Mouse (Mus musculus) c-Kit-negative CD71-positive TER-119-positive erythroid progenitor cells, embryonic 14.5 days (primary cell): ENCODE data around the gene Appbp2.
"Not testable (repeated sequence)": the region's sequence is repeated elsewhere in the genome, so short reads cannot be mapped to it uniquely, and the experiment has no call there.

ENCODE experiments used
- DNase-seq: peaks from one replicate; pipeline ENCODE4 v3.0.0-alpha.2; 2013; ENCODE audit warnings: low read depth, low spot score

Gene Appbp2

GRCm38 (mm10) chr11:85163014-85163413 lies 71.9 kb downstream of the Appbp2 start:
- DNase-seq = not testable (repeated sequence)

GRCm38 (mm10) chr11:85157301-85157700 lies 77.6 kb downstream of the Appbp2 start:
- DNase-seq = no peak

GRCm38 (mm10) chr11:85152256-85152930 lies 82.5 kb downstream of the Appbp2 start:
- DNase-seq = no peak

GRCm38 (mm10) chr11:85139581-85140540 lies 95.1 kb downstream of the Appbp2 start, which contains the start of gene Usp32:
TSS of gene Usp32 (minus strand) at chr11:85140161.
- DNase-seq = peak; percentile 98

GRCm38 (mm10) chr11:85138776-85139474 lies 96.0 kb downstream of the Appbp2 start:
- DNase-seq = no peak
